Mouse (Mus musculus) neural tube, embryonic 10.5 days (tissue): ENCODE results near the gene Gm47985.
"Not testable (repeated sequence)": the region's sequence is repeated elsewhere in the genome, so short reads cannot be mapped to it uniquely, and the experiment has no call there.

Source experiments
- DNase-seq: peaks from one replicate; pipeline ENCODE4 v3.0.0-alpha.2; 2017; ENCODE audit warnings: low spot score; ENCODE audit errors: extremely low spot score

The Gm47985 gene

DNA sequence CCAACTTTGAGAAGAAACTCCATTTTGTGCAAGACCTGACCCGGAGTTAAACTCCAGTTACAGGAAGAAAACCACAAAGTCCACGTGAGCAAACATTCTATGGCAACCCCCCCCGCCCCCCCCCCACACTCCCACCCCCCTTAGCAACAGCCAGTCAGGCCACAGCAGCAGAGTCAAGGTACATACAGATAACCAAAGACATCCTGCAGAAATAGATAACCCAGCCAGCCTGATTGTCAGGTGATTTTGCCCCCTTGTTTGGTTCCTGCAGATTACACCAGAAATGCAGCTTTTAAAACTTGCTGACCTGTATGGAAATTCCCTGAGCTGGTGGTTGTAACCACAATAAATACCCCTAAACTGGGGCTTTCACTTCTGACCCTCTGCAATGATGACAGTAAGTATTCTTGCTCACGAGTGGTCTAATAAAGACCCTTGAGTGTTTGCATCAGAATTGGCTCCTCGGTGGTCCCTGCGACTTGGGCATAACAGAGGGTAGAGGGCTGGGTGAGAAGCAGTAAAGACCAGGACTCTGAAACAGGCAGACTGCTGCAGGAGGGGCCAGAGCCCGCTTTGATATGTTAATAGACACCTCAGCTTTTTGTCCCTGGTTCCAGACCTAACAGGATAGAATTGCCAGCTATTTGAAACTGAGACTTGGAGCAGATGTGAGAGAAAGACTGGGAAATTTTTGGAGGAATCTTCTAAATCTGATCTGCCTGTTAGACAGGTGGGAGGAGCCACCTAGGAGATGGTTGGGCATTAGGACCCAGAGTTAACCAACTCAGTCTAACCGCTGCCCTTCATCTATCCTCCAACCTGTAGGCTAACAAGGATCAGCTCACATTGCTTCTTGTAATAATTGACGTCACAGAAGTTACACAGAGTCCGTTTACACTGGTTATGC, 5.1 kb upstream of the Gm47985 start:
- peak; percentile 45 for DNase-seq

DNA sequence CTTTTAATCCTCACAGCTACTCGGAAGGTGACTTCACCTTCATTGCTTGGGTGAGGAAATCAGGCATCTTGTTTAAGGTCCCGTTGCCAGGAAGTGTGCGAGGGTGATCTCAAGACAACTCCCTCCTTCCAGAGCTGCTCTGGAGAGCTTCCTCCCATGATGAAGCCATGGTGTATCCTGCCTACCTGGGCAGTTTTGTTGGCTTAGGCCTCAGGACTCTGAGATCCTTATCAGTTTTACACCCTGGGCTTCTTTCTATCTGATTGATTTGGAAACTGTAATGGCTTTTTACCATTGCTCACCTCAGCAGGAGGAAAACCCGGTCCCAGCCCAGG, 4.4 kb upstream of the Gm47985 start:
- no peak for DNase-seq

DNA sequence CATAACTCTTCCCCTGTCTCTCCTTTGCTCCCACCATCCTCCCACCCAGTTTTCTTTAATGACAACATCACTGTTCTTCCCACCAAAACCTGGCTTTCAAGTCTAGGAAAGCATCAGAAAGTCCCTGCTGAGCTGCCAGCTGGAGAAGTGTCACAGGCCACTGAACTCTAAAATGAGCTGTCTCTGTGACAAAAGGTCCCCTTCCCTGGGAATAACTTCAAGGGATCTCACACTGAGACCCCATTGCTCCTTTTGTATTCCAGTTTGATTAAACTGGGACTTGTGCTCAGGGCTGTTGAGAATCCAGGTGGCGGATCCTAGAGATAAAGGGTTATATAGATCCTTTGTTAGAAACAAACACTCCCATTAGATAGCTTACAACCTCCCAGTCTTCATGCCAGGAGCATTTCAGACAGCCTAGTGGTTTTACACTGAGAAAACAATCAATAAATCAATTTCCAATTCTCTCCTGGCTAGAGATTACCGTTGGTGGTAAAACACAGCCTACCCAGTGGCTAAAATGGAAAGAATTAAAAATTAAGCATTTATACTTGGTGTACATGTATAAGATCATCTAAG, 3.7 kb upstream of the Gm47985 start:
- DNase-seq: peak; percentile 33

DNA sequence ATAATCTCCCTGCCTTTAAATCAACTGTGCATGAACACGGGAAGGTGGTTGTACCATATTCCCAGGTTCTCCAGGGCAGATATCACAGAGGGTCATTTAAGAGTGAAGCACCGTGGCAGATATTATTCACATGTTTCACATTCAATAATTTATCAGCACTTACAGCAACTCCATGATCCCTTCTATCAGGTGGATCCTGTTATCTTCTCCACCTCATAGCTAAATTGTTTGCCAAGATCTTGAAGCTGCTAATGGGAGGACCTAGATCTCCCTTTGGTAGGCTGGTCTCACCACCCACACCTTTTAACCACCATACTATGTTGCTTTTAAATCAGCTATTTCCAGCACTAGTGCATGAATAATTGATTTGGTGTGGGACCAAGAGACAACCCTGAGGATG, 2.2 kb upstream of the Gm47985 start:
- DNase-seq: no peak

DNA sequence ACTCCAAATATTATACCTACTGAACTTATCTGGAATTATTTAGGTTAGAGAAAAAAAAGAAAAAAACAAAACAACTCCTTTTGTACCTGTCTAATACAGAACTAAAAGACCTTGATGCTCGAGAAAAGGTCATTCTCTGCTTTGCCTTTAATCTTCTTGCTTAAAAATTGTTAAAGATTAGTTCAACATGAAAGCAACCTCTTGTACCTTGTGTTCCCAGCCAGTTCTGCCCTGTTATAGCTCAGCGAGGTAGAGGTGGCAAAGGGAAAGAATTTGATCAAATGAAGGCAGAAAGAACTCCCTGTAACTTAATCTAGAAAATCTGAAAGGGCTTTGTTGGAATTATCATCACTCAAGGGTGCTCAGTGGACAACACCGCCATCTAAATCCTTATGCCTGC, 3.8 kb downstream of the Gm47985 start:
- not testable (repeated sequence) for DNase-seq

DNA sequence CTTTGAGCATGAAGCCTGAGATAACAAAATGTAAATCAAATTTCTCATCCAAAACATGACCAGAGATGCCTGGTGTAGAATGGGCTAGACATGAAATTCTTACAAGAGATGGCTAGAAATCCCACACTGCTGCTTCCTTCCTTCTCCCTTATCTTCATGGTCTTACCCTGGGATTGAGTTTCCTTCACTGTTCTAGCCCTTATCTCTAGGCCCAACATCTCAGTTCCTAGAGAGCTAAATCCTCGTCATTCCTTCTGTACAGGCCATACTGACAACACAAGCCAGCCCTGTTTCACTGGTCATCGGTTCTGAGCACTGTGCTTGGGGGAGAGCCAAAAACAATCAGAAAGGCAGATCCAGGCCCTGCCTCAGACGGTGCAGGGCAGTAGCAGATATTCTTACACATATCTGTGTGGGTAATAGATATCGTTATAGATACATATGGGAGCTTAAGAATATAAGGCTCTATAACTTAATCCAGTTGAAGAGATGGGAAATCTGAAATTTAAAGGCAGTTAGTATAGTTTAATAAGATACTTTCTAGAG, 4.6 kb downstream of the Gm47985 start:
- not testable (repeated sequence) for DNase-seq

DNA sequence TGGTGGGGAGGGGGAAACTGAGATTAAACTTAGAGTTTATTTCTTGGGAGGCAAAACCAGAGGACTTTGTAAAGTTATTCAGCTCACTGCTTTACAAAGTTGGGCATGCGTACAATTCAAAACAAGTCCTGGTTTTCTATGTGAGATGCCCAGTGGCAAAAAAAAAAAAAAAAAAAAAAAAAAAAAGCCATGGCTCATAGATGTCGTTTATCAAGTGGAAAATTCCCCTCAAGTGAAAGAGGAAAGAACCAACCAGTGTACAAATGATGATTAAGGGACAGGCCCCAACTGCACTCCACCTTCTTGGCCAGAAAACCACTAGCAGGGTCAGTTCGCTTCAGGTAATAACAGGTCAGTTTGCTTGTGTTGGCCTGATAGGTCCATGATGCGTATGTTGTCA, 6.1 kb downstream of the Gm47985 start:
- no peak for DNase-seq

DNA sequence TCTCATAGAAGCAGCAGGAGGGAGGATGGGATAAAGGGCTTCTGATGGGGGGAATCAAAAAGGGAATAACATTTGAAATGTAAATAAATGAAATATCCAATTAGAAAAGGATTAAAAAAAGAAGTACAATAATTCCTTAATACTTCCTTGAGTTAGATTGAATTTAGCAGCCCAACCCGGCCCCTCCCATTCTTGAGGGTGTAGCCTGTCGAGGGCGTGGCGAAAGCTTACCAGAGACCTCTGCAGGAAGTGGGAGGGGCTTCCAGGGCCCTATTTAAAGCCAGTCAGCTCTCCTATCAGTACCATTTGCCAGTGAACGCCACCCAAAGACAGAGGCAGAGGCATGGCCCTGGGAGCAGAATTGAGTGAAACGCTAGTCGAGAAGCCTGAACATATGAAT, 9.7 kb downstream of the Gm47985 start, which contains the start of gene Gm8947:
Gene Gm8947, plus strand, starts transcription at position 302 of the 400 bp plus-strand sequence.
- DNase-seq: not testable (repeated sequence)

DNA sequence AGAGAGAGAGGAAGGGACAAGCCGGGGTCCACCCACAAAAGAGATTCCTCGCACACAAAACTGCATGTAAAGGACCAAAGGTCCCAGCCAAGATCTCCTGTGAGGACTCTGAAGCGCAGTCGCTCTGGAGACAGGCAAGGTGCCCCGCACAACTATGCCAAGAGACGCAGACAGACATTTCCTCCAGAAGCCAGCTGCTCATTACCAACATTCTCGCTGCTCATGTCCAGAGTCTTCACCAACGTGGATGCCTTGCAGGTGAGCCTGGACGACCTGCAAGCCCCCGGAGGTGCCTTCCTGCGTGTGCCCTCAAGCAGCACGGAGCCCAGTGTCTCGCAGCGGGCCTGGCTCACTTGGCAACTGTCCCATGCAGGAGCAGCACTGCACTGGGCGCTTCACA, 10.4 kb downstream of the Gm47985 start:
- DNase-seq: not testable (repeated sequence)

DNA sequence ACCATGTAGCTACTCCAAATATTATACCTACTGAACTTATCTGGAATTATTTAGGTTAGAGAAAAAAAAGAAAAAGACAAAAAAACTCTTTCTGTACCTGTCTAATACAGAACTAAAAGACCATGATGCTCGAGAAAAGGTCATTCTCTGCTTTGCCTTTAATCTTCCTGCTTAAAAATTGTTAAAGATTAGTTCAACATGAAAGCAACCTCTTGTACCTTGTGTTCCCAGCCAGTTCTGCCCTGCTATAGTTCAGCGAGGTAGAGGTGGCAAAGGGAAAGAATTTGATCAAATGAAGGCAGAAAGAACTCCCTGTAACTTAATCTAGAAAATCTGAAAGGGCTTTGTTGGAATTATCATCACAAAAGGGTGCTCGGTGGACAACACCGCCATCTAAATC, 13.6 kb downstream of the Gm47985 start:
- not testable (repeated sequence) for DNase-seq

DNA sequence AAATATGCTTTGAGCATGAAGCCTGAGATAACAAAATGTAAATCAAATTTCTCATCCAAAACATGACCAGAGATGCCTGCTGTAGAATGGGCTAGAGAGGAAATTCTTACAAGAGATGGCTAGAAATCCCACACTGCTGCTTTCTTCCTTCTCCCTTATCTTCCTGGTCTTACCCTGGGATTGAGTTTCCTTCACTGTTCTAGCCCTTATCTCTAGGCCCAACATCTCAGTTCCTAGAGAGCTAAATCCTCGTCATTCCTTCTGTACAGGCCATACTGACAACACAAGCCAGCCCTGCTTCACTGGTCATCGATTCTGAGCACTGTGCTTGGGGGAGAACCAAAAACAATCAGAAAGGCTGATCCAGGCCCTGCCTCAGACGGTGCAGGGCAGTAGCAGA, 14.4 kb downstream of the Gm47985 start:
- not testable (repeated sequence) for DNase-seq

DNA sequence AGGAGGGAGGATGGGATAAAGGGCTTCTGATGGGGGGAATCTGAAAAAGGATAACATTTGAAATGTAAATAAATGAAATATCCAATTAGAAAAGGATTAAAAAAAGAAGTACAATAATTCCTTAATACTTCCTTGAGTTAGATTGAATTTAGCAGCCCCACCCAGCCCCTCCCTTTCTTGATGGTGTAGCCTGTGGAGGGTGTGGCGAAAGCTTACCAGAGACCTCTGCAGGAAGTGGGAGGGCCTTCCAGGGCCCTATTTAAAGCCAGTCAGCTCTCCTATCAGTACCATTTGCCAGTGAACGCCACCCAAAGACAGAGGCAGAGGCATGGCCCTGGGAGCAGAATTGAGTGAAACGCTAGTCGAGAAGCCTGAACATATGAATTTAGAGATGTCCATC, 15.8 kb downstream of the Gm47985 start, which contains the start of gene Gm47995:
Gene Gm47995, plus strand, starts transcription at position 329 of the 400 bp plus-strand sequence.
- not testable (repeated sequence) for DNase-seq

DNA sequence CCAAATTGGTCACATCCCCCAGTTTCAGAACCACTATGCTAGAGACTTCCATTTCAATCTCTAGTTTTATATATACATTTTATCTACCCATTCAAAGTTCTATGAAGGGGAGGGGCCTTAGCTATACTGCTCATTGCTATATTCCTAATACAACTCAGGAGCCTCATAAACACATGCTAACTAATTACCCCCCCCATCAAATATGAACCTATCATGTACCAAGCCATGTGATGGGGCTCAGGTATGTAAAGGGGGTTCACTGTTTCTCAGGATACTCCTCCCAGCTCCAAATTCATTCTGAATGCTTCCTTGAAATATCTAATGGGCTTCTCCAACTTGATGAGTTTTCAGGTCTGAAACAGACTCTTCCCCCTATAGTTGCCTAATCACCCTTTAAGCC, 18.3 kb downstream of the Gm47985 start:
- not testable (repeated sequence) for DNase-seq

DNA sequence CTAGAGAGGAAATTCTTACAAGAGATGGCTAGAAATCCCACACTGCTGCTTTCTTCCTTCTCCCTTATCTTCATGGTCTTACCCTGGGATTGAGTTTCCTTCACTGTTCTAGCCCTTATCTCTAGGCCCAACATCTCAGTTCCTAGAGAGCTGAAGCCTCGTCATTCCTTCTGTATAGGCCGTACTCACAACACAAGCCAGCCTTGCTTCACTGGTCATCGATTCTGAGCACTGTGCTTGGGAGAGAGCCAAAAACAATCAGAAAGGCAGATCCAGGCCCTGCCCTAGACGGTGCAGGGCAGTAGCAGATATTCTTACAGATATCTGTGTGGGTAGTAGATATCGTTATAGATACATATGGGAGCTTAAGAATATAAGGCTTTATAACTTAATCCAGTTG, 20.4 kb downstream of the Gm47985 start:
- not testable (repeated sequence) for DNase-seq

DNA sequence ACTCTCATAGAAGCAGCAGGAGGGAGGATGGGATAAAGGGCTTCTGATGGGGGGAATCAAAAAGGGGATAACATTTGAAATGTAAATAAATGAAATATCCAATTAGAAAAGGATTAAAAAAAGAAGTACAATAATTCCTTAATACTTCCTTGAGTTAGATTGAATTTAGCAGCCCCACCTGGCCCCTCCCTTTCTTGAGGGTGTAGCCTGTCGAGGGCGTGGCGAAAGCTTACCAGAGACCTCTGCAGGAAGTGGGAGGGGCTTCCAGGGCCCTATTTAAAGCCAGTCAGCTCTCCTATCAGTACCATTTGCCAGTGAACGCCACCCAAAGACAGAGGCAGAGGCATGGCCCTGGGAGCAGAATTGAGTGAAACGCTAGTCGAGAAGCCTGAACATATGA, 21.5 kb downstream of the Gm47985 start, which contains the start of gene 3110040M04Rik:
Gene 3110040M04Rik, plus strand, starts transcription at position 304 of the 400 bp plus-strand sequence.
- DNase-seq: not testable (repeated sequence)

DNA sequence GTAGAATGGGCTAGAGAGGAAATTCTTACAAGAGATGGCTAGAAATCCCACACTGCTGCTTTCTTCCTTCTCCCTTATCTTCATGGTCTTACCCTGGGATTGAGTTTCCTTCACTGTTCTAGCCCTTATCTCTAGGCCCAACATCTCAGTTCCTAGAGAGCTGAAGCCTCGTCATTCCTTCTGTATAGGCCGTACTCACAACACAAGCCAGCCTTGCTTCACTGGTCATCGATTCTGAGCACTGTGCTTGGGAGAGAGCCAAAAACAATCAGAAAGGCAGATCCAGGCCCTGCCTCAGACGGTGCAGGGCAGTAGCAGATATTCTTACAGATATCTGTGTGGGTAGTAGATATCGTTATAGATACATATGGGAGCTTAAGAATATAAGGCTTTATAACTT, 26.2 kb downstream of the Gm47985 start:
- not testable (repeated sequence) for DNase-seq

DNA sequence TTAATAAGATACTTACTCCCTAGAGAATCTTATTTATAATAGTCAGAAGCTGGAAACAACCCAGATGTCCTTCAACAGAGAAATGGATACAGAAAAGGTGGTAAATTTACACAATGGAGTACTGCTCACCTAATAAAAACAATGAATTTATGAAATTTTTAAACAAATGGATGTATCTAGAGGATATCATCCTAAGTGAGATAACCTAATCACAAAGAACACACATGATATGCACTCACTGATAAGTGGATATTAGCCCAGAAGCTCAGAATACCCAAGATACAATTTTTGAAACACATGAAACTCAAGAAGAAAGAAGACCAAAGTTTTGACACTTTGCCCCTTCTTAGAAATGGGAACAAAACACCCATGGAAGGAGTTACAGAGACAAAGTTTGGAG, 26.6 kb downstream of the Gm47985 start:
- DNase-seq: not testable (repeated sequence)

DNA sequence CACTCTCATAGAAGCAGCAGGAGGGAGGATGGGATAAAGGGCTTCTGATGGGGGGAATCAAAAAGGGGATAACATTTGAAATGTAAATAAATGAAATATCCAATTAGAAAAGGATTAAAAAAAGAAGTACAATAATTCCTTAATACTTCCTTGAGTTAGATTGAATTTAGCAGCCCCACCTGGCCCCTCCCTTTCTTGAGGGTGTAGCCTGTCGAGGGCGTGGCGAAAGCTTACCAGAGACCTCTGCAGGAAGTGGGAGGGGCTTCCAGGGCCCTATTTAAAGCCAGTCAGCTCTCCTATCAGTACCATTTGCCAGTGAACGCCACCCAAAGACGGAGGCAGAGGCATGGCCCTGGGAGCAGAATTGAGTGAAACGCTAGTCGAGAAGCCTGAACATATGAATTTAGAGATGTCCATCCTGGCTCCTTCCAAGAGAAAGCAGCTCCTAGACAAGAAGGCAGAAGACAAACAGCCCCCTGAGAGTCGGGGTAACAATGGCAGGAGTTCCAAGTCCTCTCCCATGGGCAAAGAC, 27.6 kb downstream of the Gm47985 start, which contains the start of gene Gm47996:
Gene Gm47996, plus strand, starts transcription at position 308 of the 532 bp plus-strand sequence.
- not testable (repeated sequence) for DNase-seq

DNA sequence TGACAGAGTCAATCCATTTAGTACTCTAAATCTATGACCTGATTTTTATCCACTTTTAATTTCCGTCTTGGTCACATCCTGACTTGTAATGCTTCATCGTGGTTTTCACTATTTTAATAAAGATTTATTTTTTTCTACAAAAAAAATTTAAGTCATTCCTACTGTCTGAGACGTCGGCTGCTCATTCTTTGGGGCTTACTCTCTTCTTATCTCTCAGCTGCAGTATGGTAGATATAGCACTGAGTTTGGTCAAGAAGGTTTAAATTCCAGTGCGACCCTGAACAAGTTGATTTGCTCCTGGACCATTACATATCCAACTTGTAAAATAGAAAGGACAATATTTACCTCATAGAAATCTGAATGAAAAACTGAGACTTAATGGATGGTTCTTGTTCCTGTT, 29.3 kb downstream of the Gm47985 start:
- DNase-seq: not testable (repeated sequence)

DNA sequence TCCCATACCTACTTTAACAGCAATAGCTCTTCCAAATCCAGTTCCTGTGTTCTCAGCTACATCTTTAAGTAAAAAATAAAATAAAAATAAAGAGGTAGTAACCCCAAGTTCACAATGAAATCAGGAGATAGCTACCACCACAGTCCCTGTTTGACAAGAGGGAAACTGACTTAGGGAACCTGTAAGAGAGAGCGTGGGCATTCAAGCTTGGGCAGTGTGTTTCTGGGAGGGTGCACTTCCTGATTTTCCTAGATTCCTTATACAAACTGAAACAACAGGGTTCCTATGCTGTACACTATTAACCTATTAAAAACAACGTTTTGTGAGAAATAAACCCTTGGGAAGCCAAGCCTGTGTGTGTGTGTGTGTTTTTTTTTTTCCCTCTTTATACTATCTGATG, 32.5 kb downstream of the Gm47985 start:
- no peak for DNase-seq

DNA sequence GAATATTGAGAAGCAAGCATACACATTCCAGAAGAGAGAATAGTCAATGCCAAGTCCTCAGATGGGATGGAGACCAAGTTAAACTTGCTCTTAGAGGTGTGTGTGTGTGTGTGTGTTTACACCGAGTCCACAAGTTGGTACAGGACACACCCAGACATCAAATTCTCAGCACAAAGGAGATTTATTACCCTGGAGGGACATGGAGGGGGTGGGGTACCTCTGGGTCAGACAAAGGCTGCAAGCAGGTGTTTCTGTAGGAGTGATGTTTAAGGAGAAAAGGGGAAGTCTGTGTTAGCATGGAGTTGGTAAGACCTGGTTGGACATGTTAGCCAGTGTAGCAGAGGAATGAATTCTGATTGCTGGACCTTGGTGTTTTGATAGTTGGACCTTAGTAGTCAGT, 33.6 kb downstream of the Gm47985 start:
- DNase-seq: no peak

DNA sequence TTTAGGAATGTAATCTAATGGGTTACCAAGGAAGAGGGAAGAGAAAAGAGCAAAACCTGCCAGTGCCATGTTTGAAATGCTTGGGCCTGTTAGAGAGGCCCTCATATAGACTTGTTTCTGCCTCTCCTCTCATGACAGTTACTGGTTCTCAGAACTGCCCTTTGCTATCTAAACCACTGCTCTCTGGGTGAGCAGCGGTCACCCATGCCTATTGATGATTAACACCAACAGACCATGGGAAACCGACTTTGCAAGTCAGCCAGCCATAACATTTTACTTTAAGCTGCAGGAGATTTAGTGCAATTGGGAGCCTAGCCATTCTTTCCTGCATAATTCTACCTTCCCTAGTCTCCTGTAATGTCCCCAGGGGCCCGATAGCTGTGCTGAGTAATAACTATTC, 34.1 kb downstream of the Gm47985 start:
- DNase-seq: no peak
